Mouse (Mus musculus): ENCODE measurements at regions not wholly inside any gene's neighbourhood (a gene's known extent, or its start where the extent isn't known, plus 50 kb on each side); places are given as distances from the start of the nearest gene placed in this dataset.

- H3K27me3 ChIP-seq (ENCODE audit: control insufficient read depth, insufficient read depth, low read length): no peaks in the 10 kb centered on the region
- no peak overlapping the region for H3K4me3 ChIP-seq (replicated peaks; ENCODE audit: insufficient read depth, low read depth, low read length)
- no peak for TF ChIP-seq POLR2A (IDR thresholded peaks at IDR 0.05; ENCODE audit: borderline replicate concordance, insufficient read depth, low read length)
- TF ChIP-seq CTCF (IDR thresholded peaks at IDR 0.05; ENCODE audit: borderline replicate concordance, insufficient read depth, low read depth, low read length): no peak
- no peaks in the 10 kb centered on the region for H3K4me1 ChIP-seq (ENCODE audit: control insufficient read depth, insufficient read depth, low read length)
- 7% methylated on average over 1 of the region's 1 CpGs for WGBS
- no peak overlapping the region for H3K27ac ChIP-seq (ENCODE audit: insufficient read depth, low read length)
- DNase-seq: no peak
Observed at GRCm38 (mm10) chr14:102461001-102461400, 521.4 kb downstream of the Kctd12 start.

GRCm38 (mm10) chr14:102439738-102440137, 542.7 kb downstream of the Kctd12 start:
- 78% methylated on average over 2 of the region's 2 CpGs for WGBS
- no peak for DNase-seq
- no peak overlapping the region for H3K4me3 ChIP-seq (replicated peaks; ENCODE audit: insufficient read depth, low read depth, low read length)
- no peak overlapping the region for H3K27ac ChIP-seq (ENCODE audit: insufficient read depth, low read length)
- TF ChIP-seq CTCF (IDR thresholded peaks at IDR 0.05; ENCODE audit: borderline replicate concordance, insufficient read depth, low read depth, low read length): no peak
- no peak for TF ChIP-seq POLR2A (IDR thresholded peaks at IDR 0.05; ENCODE audit: borderline replicate concordance, insufficient read depth, low read length)
- H3K27me3 ChIP-seq (ENCODE audit: control insufficient read depth, insufficient read depth, low read length): no peaks in the 10 kb centered on the region
- H3K4me1 ChIP-seq (ENCODE audit: control insufficient read depth, insufficient read depth, low read length): no peaks in the 10 kb centered on the region

- H3K27me3 ChIP-seq (ENCODE audit: control insufficient read depth, insufficient read depth, low read length): no peaks in the 10 kb centered on the region; the same call in 1 of the 2 replicates
- TF ChIP-seq CTCF (IDR thresholded peaks at IDR 0.05; ENCODE audit: borderline replicate concordance, insufficient read depth, low read depth, low read length): no peak
- TF ChIP-seq POLR2A (IDR thresholded peaks at IDR 0.05; ENCODE audit: borderline replicate concordance, insufficient read depth, low read length): no peak
- H3K27ac ChIP-seq (ENCODE audit: insufficient read depth, low read length): no peak overlapping the region
- WGBS: 84% methylated on average over 4 of the region's 4 CpGs
- no peak for DNase-seq
- no peak overlapping the region for H3K4me3 ChIP-seq (replicated peaks; ENCODE audit: insufficient read depth, low read depth, low read length)
- H3K4me1 ChIP-seq (ENCODE audit: control insufficient read depth, insufficient read depth, low read length): no peaks in the 10 kb centered on the region
Observed at GRCm38 (mm10) chr14:102403397-102404115, 578.9 kb downstream of the Kctd12 start.

GRCm38 (mm10) chr14:102402061-102402689, 580.3 kb downstream of the Kctd12 start:
- WGBS: 90% methylated on average over 4 of the region's 4 CpGs
- H3K4me3 ChIP-seq (replicated peaks; ENCODE audit: insufficient read depth, low read depth, low read length): no peak overlapping the region
- H3K27ac ChIP-seq (ENCODE audit: insufficient read depth, low read length): no peak overlapping the region
- TF ChIP-seq CTCF (IDR thresholded peaks at IDR 0.05; ENCODE audit: borderline replicate concordance, insufficient read depth, low read depth, low read length): no peak
- TF ChIP-seq POLR2A (IDR thresholded peaks at IDR 0.05; ENCODE audit: borderline replicate concordance, insufficient read depth, low read length): no peak
- no peaks in the 10 kb centered on the region; the same call in 1 of the 2 replicates for H3K27me3 ChIP-seq (ENCODE audit: control insufficient read depth, insufficient read depth, low read length)
- no peaks in the 10 kb centered on the region for H3K4me1 ChIP-seq (ENCODE audit: control insufficient read depth, insufficient read depth, low read length)
- DNase-seq: no peak

GRCm38 (mm10) chr14:102396036-102396734, 586.3 kb downstream of the Kctd12 start:
- TF ChIP-seq CTCF (IDR thresholded peaks at IDR 0.05; ENCODE audit: borderline replicate concordance, insufficient read depth, low read depth, low read length): no peak
- no peak for TF ChIP-seq POLR2A (IDR thresholded peaks at IDR 0.05; ENCODE audit: borderline replicate concordance, insufficient read depth, low read length)
- WGBS: 81% methylated on average over 7 of the region's 7 CpGs
- Histone ChIP-seq H3K27me3 (ENCODE audit: control insufficient read depth, insufficient read depth, low read length) (no peaks in the 10 kb centered on the region; the same call in 1 of the 2 replicates), H3K4me1 (ENCODE audit: control insufficient read depth, insufficient read depth, low read length) (no peaks in the 10 kb centered on the region), H3K27ac (ENCODE audit: insufficient read depth, low read length) (no peak overlapping the region), H3K4me3 (replicated peaks; ENCODE audit: insufficient read depth, low read depth, low read length) (no peak overlapping the region)
- no peak for DNase-seq

GRCm38 (mm10) chr14:102392351-102392750, 590.1 kb downstream of the Kctd12 start:
- Histone ChIP-seq H3K4me3 (replicated peaks; ENCODE audit: insufficient read depth, low read depth, low read length) (no peak overlapping the region), H3K27ac (ENCODE audit: insufficient read depth, low read length) (no peak overlapping the region), H3K4me1 (ENCODE audit: control insufficient read depth, insufficient read depth, low read length) (no peaks in the 10 kb centered on the region), H3K27me3 (ENCODE audit: control insufficient read depth, insufficient read depth, low read length) (no peaks in the 10 kb centered on the region)
- 38% methylated on average over 3 of the region's 3 CpGs for WGBS
- TF ChIP-seq CTCF (IDR thresholded peaks at IDR 0.05; ENCODE audit: borderline replicate concordance, insufficient read depth, low read depth, low read length) (no peak), POLR2A (IDR thresholded peaks at IDR 0.05; ENCODE audit: borderline replicate concordance, insufficient read depth, low read length) (no peak)
- DNase-seq: no peak

GRCm38 (mm10) chr14:102372994-102373567, 609.4 kb downstream of the Kctd12 start:
- no peak for DNase-seq
- 96% methylated on average over 5 of the region's 5 CpGs for WGBS
- Histone ChIP-seq H3K4me1 (ENCODE audit: control insufficient read depth, insufficient read depth, low read length) (no peaks in the 10 kb centered on the region), H3K27me3 (ENCODE audit: control insufficient read depth, insufficient read depth, low read length) (no peaks in the 10 kb centered on the region), H3K27ac (ENCODE audit: insufficient read depth, low read length) (no peak overlapping the region), H3K4me3 (replicated peaks; ENCODE audit: insufficient read depth, low read depth, low read length) (no peak overlapping the region)
- TF ChIP-seq CTCF (IDR thresholded peaks at IDR 0.05; ENCODE audit: borderline replicate concordance, insufficient read depth, low read depth, low read length) (no peak), POLR2A (IDR thresholded peaks at IDR 0.05; ENCODE audit: borderline replicate concordance, insufficient read depth, low read length) (no peak)

Measured in cerebellum, adult 2 months (tissue).